Mouse (Mus musculus): ENCODE data around the gene Zfp266. TPM values are rescaled to one million over a fixed set of nuclear protein-coding genes. Genes with fewer than 3 reads are reported as not detected.

Zfp266 gene
- total and polyA plus RNA-seq, 3 experiments, result 30.7 to 88.0 (median 31.5) TPM

DNA sequence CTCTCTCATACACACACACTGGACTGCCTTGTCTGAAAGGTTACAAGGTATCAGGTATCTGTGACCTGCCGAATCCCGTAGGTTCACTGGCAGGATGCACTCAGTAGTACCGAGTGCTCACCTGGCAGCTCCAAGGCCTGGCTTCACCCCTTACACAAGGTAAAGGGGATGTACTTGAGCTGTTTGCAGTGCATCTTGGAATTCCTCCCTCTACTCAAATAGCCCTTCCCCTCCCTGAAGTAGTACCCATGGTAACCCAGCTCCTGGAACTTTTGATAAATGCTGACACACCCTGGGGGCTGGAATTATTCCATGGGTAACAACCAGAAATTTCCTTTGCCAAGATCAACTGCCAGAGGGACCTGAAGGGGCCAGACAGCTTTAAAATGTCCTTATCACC lies 7.2 kb downstream of the Zfp266 start:
- Histone ChIP-seq H3K9me3 (replicated peaks; ENCODE audit: insufficient read depth, low read length) (no peaks in the 10 kb centered on the region), H3K4me1 (ENCODE audit: control insufficient read depth in 1 of 2, insufficient read depth in 2 of 2, low read length in 2 of 2) (peaks cover 35 to 54% of the 10 kb centered on the region in 2 experiments), H3K36me3 (ENCODE audit: control insufficient read depth in 1 of 2, insufficient read depth in 2 of 2, low read length in 2 of 2) (peaks cover 48 to 74% of the 10 kb centered on the region in 2 experiments), H3K79me2 (ENCODE audit: control insufficient read depth, insufficient read depth, low read length, poor library complexity) (peaks cover 31% of the 10 kb centered on the region), H3K27ac (ENCODE audit: control insufficient read depth, low read depth, low read length) (no peak overlapping the region), H3K4me3 (ENCODE audit: control insufficient read depth in 1 of 2, insufficient read depth in 1 of 2, low read depth in 2 of 2, low read length in 2 of 2) (no peak overlapping the region), H3K9ac (ENCODE audit: control insufficient read depth, low read depth, low read length, poor library complexity, severe bottlenecking) (no peak overlapping the region), H3K27me3 (ENCODE audit: control insufficient read depth in 1 of 2, insufficient read depth in 2 of 2, low read length in 2 of 2) (no peaks in the 10 kb centered on the region)
- TF ChIP-seq CTCF (IDR thresholded peaks at IDR 0.05 in 2 of 3, conservative IDR thresholded peaks at IDR 0.05 in 1 of 3; ENCODE audit: control insufficient read depth in 1 of 3, insufficient read depth in 1 of 3, low read depth in 2 of 3, low read length in 3 of 3, poor library complexity in 1 of 3, severe bottlenecking in 1 of 3), result no peak
- no peak for TF ChIP-seq NRF1 (IDR thresholded peaks at IDR 0.05; ENCODE audit: insufficient read depth, low read depth, low read length, poor library complexity, severe bottlenecking)
- TF ChIP-seq USF1 (IDR thresholded peaks at IDR 0.05; ENCODE audit: low read depth, low read length), result no peak
- TF ChIP-seq SIN3A (IDR thresholded peaks at IDR 0.05; ENCODE audit: low read length), result no peak
- no peak for TF ChIP-seq MAZ (IDR thresholded peaks at IDR 0.05; ENCODE audit: low read depth, low read length)
- no peak for TF ChIP-seq RAD21 (IDR thresholded peaks at IDR 0.05; ENCODE audit: low read depth, low read length)
- TF ChIP-seq POLR2AphosphoS2 (IDR thresholded peaks at IDR 0.05; ENCODE audit: low read length), result peak; percentile 48; the same call in 1 of the 2 replicates
- TF ChIP-seq CHD1 (IDR thresholded peaks at IDR 0.05; ENCODE audit: low read depth, low read length), result no peak
- TF ChIP-seq ZKSCAN1 (IDR thresholded peaks at IDR 0.05; ENCODE audit: low read depth, low read length), result no peak
- no peak; the same call in none of the 2 replicates for TF ChIP-seq POLR2AphosphoS5 (IDR thresholded peaks at IDR 0.05; ENCODE audit: borderline replicate concordance, low read depth, low read length)
- peak in 1 of 2 experiments; percentile 26; a peak in 1 of 4 replicates for TF ChIP-seq EP300 (IDR thresholded peaks at IDR 0.05; ENCODE audit: low read depth in 1 of 2, low read length in 2 of 2)
- no peak for DNase-seq (ENCODE audit: low read depth, low spot score)

DNA sequence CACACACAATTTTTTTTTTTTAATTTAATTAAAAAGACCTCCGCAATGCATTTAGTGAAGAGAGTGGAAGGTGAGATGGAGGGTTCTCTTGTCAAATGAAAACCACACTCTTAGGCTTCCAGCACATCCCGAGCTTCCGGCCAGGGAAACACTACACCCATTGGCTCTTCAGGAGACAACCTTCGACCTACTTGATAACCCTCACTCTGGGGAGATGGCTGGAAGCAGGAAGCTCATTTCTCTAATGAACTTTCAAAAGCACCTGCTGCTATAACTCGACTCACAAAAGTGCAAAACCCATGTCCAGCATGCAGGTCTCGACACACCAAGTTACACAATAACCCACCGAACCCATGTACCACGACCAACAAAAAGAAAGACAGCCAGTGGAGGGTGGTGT lies 8.5 kb downstream of the Zfp266 start:
- no peak overlapping the region for H3K9ac ChIP-seq (ENCODE audit: control insufficient read depth, low read depth, low read length, poor library complexity, severe bottlenecking)
- no peaks in the 10 kb centered on the region for H3K9me3 ChIP-seq (replicated peaks; ENCODE audit: insufficient read depth, low read length)
- TF ChIP-seq KAT2A (conservative IDR thresholded peaks at IDR 0.05; ENCODE audit: low read depth, low read length) (no peak), USF2 (IDR thresholded peaks at IDR 0.05; ENCODE audit: borderline replicate concordance in 1 of 2, insufficient read depth in 1 of 2, low read depth in 1 of 2, low read length in 2 of 2) (no peak), MEF2A (IDR thresholded peaks at IDR 0.05; ENCODE audit: extremely low read depth, insufficient replicate concordance, low read depth, low read length, poor library complexity, severe bottlenecking) (no peak), JUND (IDR thresholded peaks at IDR 0.05; ENCODE audit: low read depth, low read length) (no peak), HCFC1 (IDR thresholded peaks at IDR 0.05; ENCODE audit: low read depth, low read length) (no peak), TCF12 (IDR thresholded peaks at IDR 0.05; ENCODE audit: low read depth, low read length) (no peak), MYB (IDR thresholded peaks at IDR 0.05; ENCODE audit: low read depth, low read length) (no peak), BHLHE40 (IDR thresholded peaks at IDR 0.05; ENCODE audit: borderline replicate concordance, low read depth, low read length) (no peak), TAL1 (IDR thresholded peaks at IDR 0.05; ENCODE audit: low read length) (no peak), CTCF (IDR thresholded peaks at IDR 0.05 in 2 of 3, conservative IDR thresholded peaks at IDR 0.05 in 1 of 3; ENCODE audit: control insufficient read depth in 1 of 3, insufficient read depth in 1 of 3, low read depth in 2 of 3, low read length in 3 of 3, poor library complexity in 1 of 3, severe bottlenecking in 1 of 3) (no peak), POLR2A (IDR thresholded peaks at IDR 0.05; ENCODE audit: control insufficient read depth in 1 of 2, insufficient read depth in 1 of 2, low read depth in 1 of 2, low read length in 2 of 2, poor library complexity in 1 of 2) (no peak), RAD21 (IDR thresholded peaks at IDR 0.05; ENCODE audit: low read depth, low read length) (no peak), MYC (IDR thresholded peaks at IDR 0.05; ENCODE audit: low read depth, low read length) (no peak), GABPA (IDR thresholded peaks at IDR 0.05; ENCODE audit: low read depth, low read length) (no peak), ZC3H11A (IDR thresholded peaks at IDR 0.05; ENCODE audit: low read depth, low read length) (no peak), ETS1 (IDR thresholded peaks at IDR 0.05; ENCODE audit: low read depth, low read length) (no peak), E2F4 (IDR thresholded peaks at IDR 0.05; ENCODE audit: borderline replicate concordance, low read depth, low read length) (no peak)
- H3K4me3 ChIP-seq (ENCODE audit: control insufficient read depth in 1 of 2, insufficient read depth in 1 of 2, low read depth in 2 of 2, low read length in 2 of 2), result no peak overlapping the region
- no peak overlapping the region for H3K27ac ChIP-seq (ENCODE audit: control insufficient read depth, low read depth, low read length)
- H3K36me3 ChIP-seq (ENCODE audit: control insufficient read depth in 1 of 2, insufficient read depth in 2 of 2, low read length in 2 of 2), result peaks cover 46 to 66% of the 10 kb centered on the region in 2 experiments
- peaks cover 32 to 41% of the 10 kb centered on the region in 2 experiments for H3K4me1 ChIP-seq (ENCODE audit: control insufficient read depth in 1 of 2, insufficient read depth in 2 of 2, low read length in 2 of 2)
- no peaks in the 10 kb centered on the region for H3K27me3 ChIP-seq (ENCODE audit: control insufficient read depth in 1 of 2, insufficient read depth in 2 of 2, low read length in 2 of 2)
- peaks cover 24% of the 10 kb centered on the region for H3K79me2 ChIP-seq (ENCODE audit: control insufficient read depth, insufficient read depth, low read length, poor library complexity)
- no peak for DNase-seq (ENCODE audit: low read depth, low spot score)
